Mouse (Mus musculus) liver, embryonic 16.5 days (tissue): Measurements from ENCODE around the gene Lrmda. TPM values are rescaled to one million over a fixed set of nuclear protein-coding genes. Genes with fewer than 3 reads are reported as not detected.

Source experiments
- ATAC-seq: fragments of 200-750 bp; cut with Nextera tagmentation; 2 replicates; pipeline ENCODE4 v1.8.0; 2017; ENCODE audit warnings: low read depth, mild to moderate bottlenecking, moderate number of reproducible peaks, moderate library complexity
- H3K27ac ChIP-seq: fragments of 300-500 bp; sonication (generic); 2 replicates; pipeline ENCODE4 v1.5.1; 2014; ENCODE audit warnings: mild to moderate bottlenecking, low read length
- H3K27me3 ChIP-seq: fragments of 300-500 bp; sonication (generic); 2 replicates; pipeline ENCODE4 v1.6.1; 2014; ENCODE audit warnings: low read depth, low read length, mixed read lengths; ENCODE audit not compliant: control insufficient read depth, insufficient read depth
- H3K36me3 ChIP-seq: fragments of 300-500 bp; sonication (generic); 2 replicates; pipeline ENCODE4 v1.6.1; 2014; ENCODE audit warnings: mild to moderate bottlenecking; ENCODE audit not compliant: control insufficient read depth, insufficient read depth
- H3K4me1 ChIP-seq: fragments of 300-500 bp; sonication (generic); 2 replicates; pipeline ENCODE4 v1.6.1; 2014; ENCODE audit warnings: low read depth, low read length, mixed read lengths; ENCODE audit not compliant: control insufficient read depth
- H3K4me2 ChIP-seq: fragments of 300-500 bp; sonication (generic); 2 replicates; pipeline ENCODE4 v1.6.1; 2014; ENCODE audit warnings: low read depth, low read length, mixed read lengths
- H3K4me3 ChIP-seq: fragments of 300-500 bp; sonication (generic); 2 replicates; pipeline ENCODE4 v1.5.1; 2014; ENCODE audit warnings: low read depth, mild to moderate bottlenecking, low read length
- H3K9ac ChIP-seq: fragments of 300-500 bp; sonication (generic); 2 replicates; pipeline ENCODE4 v1.6.1; 2014; ENCODE audit warnings: low read depth, low read length
- H3K9me3 ChIP-seq: fragments of 300-500 bp; sonication (generic); replicated peaks from 2 replicates; pipeline ENCODE4 v1.6.1; 2016; ENCODE audit warnings: low read length; ENCODE audit not compliant: control insufficient read depth
- WGBS: fragments of 180-500 bp; shearing (Covaris S2); extraction: QIAGEN DNeasy Blood & Tissue Kit; methylation state at CpG from one replicate; pipeline ENCODE4 v1.1.7; 2014; ENCODE audit not compliant: insufficient replicate concordance; 5-methylcytosine and 5-hydroxymethylcytosine counted together
- polyA plus RNA-seq: library from polyadenylated mRNA; unstranded; fragments of >200 nt; fragmentation: Nextera tagmentation; extraction: Ambion mirVana; gene quantifications from 2 replicates; pipeline ENCODE4 v1.2.1, GENCODE M21; 2015

Lrmda gene
- polyA plus RNA-seq, 1 experiment from 2014 or later = 0.46 TPM

GRCm38 (mm10) chr14:22952981-22953380 lies 933.5 kb downstream of the Lrmda start:
- 32% methylated on average over 1 of the region's 1 CpGs for WGBS
- H3K9ac ChIP-seq = no peak overlapping the region
- no peaks in the 10 kb centered on the region for H3K36me3 ChIP-seq
- H3K4me2 ChIP-seq = no peak overlapping the region
- H3K27me3 ChIP-seq = no peaks in the 10 kb centered on the region
- H3K27ac ChIP-seq = no peak overlapping the region
- ATAC-seq = no peak
- no peaks in the 10 kb centered on the region for H3K9me3 ChIP-seq
- H3K4me3 ChIP-seq = no peak overlapping the region
- H3K4me1 ChIP-seq = no peaks in the 10 kb centered on the region

- no peak overlapping the region for H3K9ac ChIP-seq
- H3K4me1 ChIP-seq = no peaks in the 10 kb centered on the region
- no peak overlapping the region for H3K4me2 ChIP-seq
- WGBS = 29% methylated on average over 1 of the region's 1 CpGs
- H3K4me3 ChIP-seq = no peak overlapping the region
- no peak for ATAC-seq
- H3K27ac ChIP-seq = no peak overlapping the region
- H3K27me3 ChIP-seq = no peaks in the 10 kb centered on the region
- no peaks in the 10 kb centered on the region for H3K36me3 ChIP-seq
- no peaks in the 10 kb centered on the region for H3K9me3 ChIP-seq
Measured at GRCm38 (mm10) chr14:22960166-22960565, 940.7 kb downstream of the Lrmda start.

- Histone ChIP-seq H3K4me2 (no peak overlapping the region), H3K27me3 (no peaks in the 10 kb centered on the region), H3K36me3 (no peaks in the 10 kb centered on the region), H3K27ac (no peak overlapping the region), H3K4me3 (no peak overlapping the region), H3K9ac (no peak overlapping the region), H3K9me3 (no peaks in the 10 kb centered on the region), H3K4me1 (no peaks in the 10 kb centered on the region)
- WGBS = 58% methylated on average over 9 of the region's 9 CpGs
- ATAC-seq = no peak
Measured at GRCm38 (mm10) chr14:22964796-22965660, 945.5 kb downstream of the Lrmda start.

GRCm38 (mm10) chr14:22968705-22969104 lies 949.2 kb downstream of the Lrmda start:
- Histone ChIP-seq H3K36me3 (no peaks in the 10 kb centered on the region), H3K4me1 (no peaks in the 10 kb centered on the region), H3K27me3 (no peaks in the 10 kb centered on the region), H3K27ac (no peak overlapping the region), H3K4me2 (no peak overlapping the region), H3K9ac (no peak overlapping the region), H3K4me3 (no peak overlapping the region), H3K9me3 (no peaks in the 10 kb centered on the region)
- WGBS = 66% methylated on average over 5 of the region's 5 CpGs
- no peak for ATAC-seq

GRCm38 (mm10) chr14:22986736-22987135 lies 967.2 kb downstream of the Lrmda start:
- Histone ChIP-seq H3K27me3 (no peaks in the 10 kb centered on the region), H3K4me2 (no peak overlapping the region), H3K4me1 (no peaks in the 10 kb centered on the region), H3K27ac (no peak overlapping the region), H3K9ac (no peak overlapping the region), H3K4me3 (no peak overlapping the region), H3K9me3 (no peaks in the 10 kb centered on the region), H3K36me3 (no peaks in the 10 kb centered on the region)
- ATAC-seq = no peak
- 38% methylated on average over 2 of the region's 2 CpGs for WGBS

- no peaks in the 10 kb centered on the region for H3K4me1 ChIP-seq
- no peaks in the 10 kb centered on the region for H3K36me3 ChIP-seq
- H3K4me2 ChIP-seq = no peak overlapping the region
- H3K9me3 ChIP-seq = no peaks in the 10 kb centered on the region
- no peak overlapping the region for H3K27ac ChIP-seq
- ATAC-seq = no peak
- H3K27me3 ChIP-seq = no peaks in the 10 kb centered on the region
- no peak overlapping the region for H3K4me3 ChIP-seq
- WGBS = 56% methylated on average over 3 of the region's 3 CpGs
- H3K9ac ChIP-seq = no peak overlapping the region
Measured at GRCm38 (mm10) chr14:22988090-22988669, 968.7 kb downstream of the Lrmda start.

GRCm38 (mm10) chr14:22995184-22995935 lies 975.8 kb downstream of the Lrmda start:
- no peaks in the 10 kb centered on the region for H3K27me3 ChIP-seq
- WGBS = 56% methylated on average over 8 of the region's 8 CpGs
- no peak for ATAC-seq

GRCm38 (mm10) chr14:22998906-22999305 lies 979.4 kb downstream of the Lrmda start:
- WGBS = 71% methylated on average over 3 of the region's 3 CpGs
- H3K9me3 ChIP-seq = no peaks in the 10 kb centered on the region
- ATAC-seq = no peak
- no peaks in the 10 kb centered on the region for H3K36me3 ChIP-seq
- H3K27ac ChIP-seq = no peak overlapping the region
- H3K4me3 ChIP-seq = no peak overlapping the region
- H3K4me1 ChIP-seq = no peaks in the 10 kb centered on the region
- H3K27me3 ChIP-seq = no peaks in the 10 kb centered on the region
- H3K9ac ChIP-seq = no peak overlapping the region
- no peak overlapping the region for H3K4me2 ChIP-seq

More at GRCm38 (mm10) chr14:22995184-22995935, 975.8 kb downstream of the Lrmda start:
- no peaks in the 10 kb centered on the region for H3K9me3 ChIP-seq
- H3K4me1 ChIP-seq = no peaks in the 10 kb centered on the region
- H3K4me3 ChIP-seq = no peak overlapping the region
- no peak overlapping the region for H3K9ac ChIP-seq
- no peaks in the 10 kb centered on the region for H3K36me3 ChIP-seq
- H3K27ac ChIP-seq = no peak overlapping the region
- H3K4me2 ChIP-seq = no peak overlapping the region

- 57% methylated on average over 1 of the region's 1 CpGs for WGBS
- H3K27me3 ChIP-seq = no peaks in the 10 kb centered on the region
- no peak overlapping the region for H3K9ac ChIP-seq
- H3K27ac ChIP-seq = no peak overlapping the region
- H3K9me3 ChIP-seq = no peaks in the 10 kb centered on the region
- no peak overlapping the region for H3K4me2 ChIP-seq
- H3K4me1 ChIP-seq = no peaks in the 10 kb centered on the region
- no peaks in the 10 kb centered on the region for H3K36me3 ChIP-seq
- ATAC-seq = no peak
- H3K4me3 ChIP-seq = no peak overlapping the region
Measured at GRCm38 (mm10) chr14:23011989-23012388, 992.5 kb downstream of the Lrmda start.
